Mouse (Mus musculus): ENCODE measurements around the gene Ablim1. TPM values are rescaled to one million over a fixed set of nuclear protein-coding genes. Genes with fewer than 3 reads are reported as not detected.

Ablim1 gene
- total and polyA plus RNA-seq, 2 experiments from 2014 or later: 47.8 to 76.9 TPM

DNA sequence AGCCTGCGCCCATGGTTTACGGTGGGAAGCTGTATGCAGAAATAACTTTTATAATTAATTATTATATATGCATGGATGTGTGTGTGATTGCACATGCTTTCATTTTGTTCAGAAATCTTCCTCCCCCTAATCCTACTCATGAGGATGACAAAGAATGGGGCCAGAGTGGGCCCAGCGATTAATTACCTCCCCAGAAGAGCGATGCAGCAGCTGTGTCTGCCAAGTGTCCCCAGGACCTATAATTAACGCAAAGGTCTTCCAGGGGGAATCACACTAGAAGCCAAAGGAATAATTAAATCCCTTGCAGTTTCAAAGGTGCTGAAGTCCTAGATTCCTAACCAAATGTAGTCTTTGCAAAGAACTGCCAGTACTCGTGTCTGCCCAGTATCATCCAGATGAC is 44.9 kb downstream of the Ablim1 start:
- H3K4me1 ChIP-seq (ENCODE audit: insufficient read depth): peaks cover 5% of the 10 kb centered on the region
- H3K27me3 ChIP-seq (ENCODE audit: insufficient read depth, low read length): no peaks in the 10 kb centered on the region
- no peak overlapping the region for H3K4me2 ChIP-seq (ENCODE audit: low read depth)
- WGBS: 28% methylated on average over 6 of the region's 6 CpGs
- no peak overlapping the region for H3K9ac ChIP-seq
- DNase-seq: no peak
- no peaks in the 10 kb centered on the region for H3K36me3 ChIP-seq (ENCODE audit: insufficient read depth)
- no peak overlapping the region for H3K27ac ChIP-seq (ENCODE audit: low read depth, low read length)
- H3K4me3 ChIP-seq (ENCODE audit: low read depth, low read length): no peak overlapping the region
- TF ChIP-seq CTCF (IDR thresholded peaks at IDR 0.05; ENCODE audit: low read depth): no peak
- ATAC-seq: no peak
- no peaks in the 10 kb centered on the region for H3K9me3 ChIP-seq (ENCODE audit: low read length)

- no peaks in the 10 kb centered on the region for H3K9me3 ChIP-seq (ENCODE audit: low read length)
- H3K27ac ChIP-seq (ENCODE audit: low read depth, low read length): no peak overlapping the region
- H3K4me3 ChIP-seq (ENCODE audit: low read depth, low read length): no peak overlapping the region
- ATAC-seq (no peak), DNase-seq (no peak)
- no peak overlapping the region for H3K4me2 ChIP-seq (ENCODE audit: low read depth)
- TF ChIP-seq CTCF (IDR thresholded peaks at IDR 0.05; ENCODE audit: low read depth): no peak
- no peaks in the 10 kb centered on the region for H3K27me3 ChIP-seq (ENCODE audit: insufficient read depth, low read length)
- no peaks in the 10 kb centered on the region for H3K4me1 ChIP-seq (ENCODE audit: insufficient read depth)
- 69% methylated on average over 5 of the region's 5 CpGs for WGBS
- H3K36me3 ChIP-seq (ENCODE audit: insufficient read depth): no peaks in the 10 kb centered on the region
- H3K9ac ChIP-seq: no peak overlapping the region
Measured at GRCm38 (mm10) chr19:57267531-57267930, 47.2 kb downstream of the Ablim1 start.

- no peaks in the 10 kb centered on the region for H3K4me1 ChIP-seq (ENCODE audit: insufficient read depth)
- H3K4me2 ChIP-seq (ENCODE audit: low read depth): no peak overlapping the region
Measured at GRCm38 (mm10) chr19:57266374-57267085, 48.2 kb downstream of the Ablim1 start.

DNA sequence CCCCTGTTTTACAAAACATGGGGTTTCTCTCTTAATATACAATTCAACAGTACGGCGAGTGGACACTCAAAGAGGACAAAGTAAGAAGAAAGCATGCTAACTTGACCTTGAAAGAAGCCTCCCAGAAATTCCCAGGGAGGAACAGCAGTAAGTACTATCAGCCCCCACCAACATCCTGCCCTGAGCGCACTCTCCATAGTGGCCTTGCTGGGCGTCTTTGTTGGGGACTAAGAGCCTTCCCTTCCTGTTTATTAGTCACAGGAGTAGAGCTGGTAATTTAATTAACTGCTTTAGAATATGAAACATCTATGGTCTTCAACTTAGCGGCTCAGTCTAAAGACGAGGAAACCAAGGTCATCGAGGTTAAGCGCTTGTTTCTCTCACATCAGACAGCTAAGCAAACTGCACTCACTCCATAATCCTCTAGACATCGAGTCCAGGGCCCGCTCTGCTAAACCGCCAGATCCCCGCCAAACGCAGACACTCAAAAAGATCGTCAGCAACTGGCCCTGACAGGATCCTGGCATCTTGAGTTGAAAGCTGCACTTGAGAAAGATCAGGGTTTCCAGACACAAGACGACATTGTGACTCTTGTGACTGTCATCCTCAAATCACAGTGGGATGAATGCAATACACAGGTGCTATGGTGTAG is 50.3 kb downstream of the Ablim1 start:
- TF ChIP-seq CTCF (IDR thresholded peaks at IDR 0.05; ENCODE audit: low read depth): no peak
- DNase-seq (no peak), ATAC-seq (no peak)
- Histone ChIP-seq H3K36me3 (ENCODE audit: insufficient read depth) (no peaks in the 10 kb centered on the region), H3K9ac (no peak overlapping the region), H3K4me1 (ENCODE audit: insufficient read depth) (no peaks in the 10 kb centered on the region), H3K27ac (ENCODE audit: low read depth, low read length) (no peak overlapping the region), H3K4me3 (ENCODE audit: low read depth, low read length) (no peak overlapping the region), H3K4me2 (ENCODE audit: low read depth) (no peak overlapping the region), H3K9me3 (ENCODE audit: low read length) (no peaks in the 10 kb centered on the region), H3K27me3 (ENCODE audit: insufficient read depth, low read length) (no peaks in the 10 kb centered on the region)
- 44% methylated on average over 15 of the region's 15 CpGs for WGBS

More at GRCm38 (mm10) chr19:57266374-57267085, 48.2 kb downstream of the Ablim1 start:
- Histone ChIP-seq H3K36me3 (ENCODE audit: insufficient read depth) (no peaks in the 10 kb centered on the region), H3K27ac (ENCODE audit: low read depth, low read length) (no peak overlapping the region), H3K9me3 (ENCODE audit: low read length) (no peaks in the 10 kb centered on the region), H3K9ac (no peak overlapping the region), H3K4me3 (ENCODE audit: low read depth, low read length) (no peak overlapping the region), H3K27me3 (ENCODE audit: insufficient read depth, low read length) (no peaks in the 10 kb centered on the region)
- WGBS: 81% methylated on average over 10 of the region's 10 CpGs
- ATAC-seq (no peak), DNase-seq (no peak)
- TF ChIP-seq CTCF (IDR thresholded peaks at IDR 0.05; ENCODE audit: low read depth): no peak

- Histone ChIP-seq H3K36me3 (ENCODE audit: insufficient read depth) (no peaks in the 10 kb centered on the region), H3K27me3 (ENCODE audit: insufficient read depth, low read length) (no peaks in the 10 kb centered on the region), H3K27ac (ENCODE audit: low read depth, low read length) (no peak overlapping the region), H3K4me3 (ENCODE audit: low read depth, low read length) (no peak overlapping the region), H3K9ac (no peak overlapping the region), H3K9me3 (ENCODE audit: low read length) (no peaks in the 10 kb centered on the region), H3K4me2 (ENCODE audit: low read depth) (no peak overlapping the region), H3K4me1 (ENCODE audit: insufficient read depth) (no peaks in the 10 kb centered on the region)
- 93% methylated on average over 12 of the region's 12 CpGs for WGBS
- DNase-seq (no peak), ATAC-seq (no peak)
- TF ChIP-seq CTCF (IDR thresholded peaks at IDR 0.05; ENCODE audit: low read depth): no peak
Measured at GRCm38 (mm10) chr19:57257801-57258200, 56.9 kb downstream of the Ablim1 start.

DNA sequence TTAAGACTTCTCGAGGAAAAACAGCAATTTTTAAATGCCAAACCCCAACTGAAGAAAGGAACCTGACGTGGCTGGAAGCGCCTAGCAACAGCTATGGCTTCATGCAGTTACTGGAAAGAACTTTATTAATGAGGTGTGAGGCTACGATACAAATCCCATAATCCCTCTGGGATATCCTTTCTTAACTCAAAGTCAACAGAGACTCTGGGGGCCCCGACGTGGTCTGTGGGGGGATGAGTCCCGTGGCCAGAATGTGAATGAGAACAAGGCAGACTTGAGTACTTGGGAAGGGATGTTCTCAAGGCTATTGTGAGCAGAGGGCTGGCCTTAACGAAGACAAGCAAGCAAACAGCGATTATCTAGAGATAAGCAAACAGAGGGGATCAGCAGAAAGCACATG is 58.1 kb downstream of the Ablim1 start:
- DNase-seq (no peak), ATAC-seq (no peak)
- 38% methylated on average over 9 of the region's 9 CpGs for WGBS
- H3K4me3 ChIP-seq (ENCODE audit: low read depth, low read length): no peak overlapping the region
- no peak overlapping the region for H3K27ac ChIP-seq (ENCODE audit: low read depth, low read length)
- no peaks in the 10 kb centered on the region for H3K4me1 ChIP-seq (ENCODE audit: insufficient read depth)
- no peak overlapping the region for H3K4me2 ChIP-seq (ENCODE audit: low read depth)
- H3K27me3 ChIP-seq (ENCODE audit: insufficient read depth, low read length): no peaks in the 10 kb centered on the region
- no peaks in the 10 kb centered on the region for H3K9me3 ChIP-seq (ENCODE audit: low read length)
- no peaks in the 10 kb centered on the region for H3K36me3 ChIP-seq (ENCODE audit: insufficient read depth)
- no peak overlapping the region for H3K9ac ChIP-seq
- no peak for TF ChIP-seq CTCF (IDR thresholded peaks at IDR 0.05; ENCODE audit: low read depth)

DNA sequence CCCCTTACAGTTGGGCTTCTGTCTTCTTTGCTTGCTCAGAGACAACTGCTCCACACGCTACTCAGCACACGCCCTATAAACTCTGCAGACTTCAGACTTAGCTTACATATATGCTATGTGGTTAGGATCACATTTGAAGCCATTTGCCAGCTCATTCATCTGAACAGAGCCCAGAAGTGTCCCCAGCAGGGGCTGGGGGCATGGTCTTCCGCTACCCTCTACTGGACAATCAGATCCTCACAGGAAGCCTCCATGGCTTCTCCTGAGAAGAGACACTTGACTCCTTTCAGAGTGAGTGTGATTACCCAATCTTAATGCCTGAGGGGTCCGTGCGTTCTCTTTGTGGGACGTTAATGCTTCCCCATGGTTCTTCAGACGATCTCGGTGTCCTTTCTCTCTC is 59.6 kb downstream of the Ablim1 start:
- ATAC-seq (no peak), DNase-seq (no peak)
- H3K4me1 ChIP-seq (ENCODE audit: insufficient read depth): no peaks in the 10 kb centered on the region
- H3K27me3 ChIP-seq (ENCODE audit: insufficient read depth, low read length): no peaks in the 10 kb centered on the region
- no peaks in the 10 kb centered on the region for H3K36me3 ChIP-seq (ENCODE audit: insufficient read depth)
- no peak overlapping the region for H3K9ac ChIP-seq
- WGBS: 87% methylated on average over 8 of the region's 8 CpGs
- H3K4me3 ChIP-seq (ENCODE audit: low read depth, low read length): no peak overlapping the region
- H3K27ac ChIP-seq (ENCODE audit: low read depth, low read length): no peak overlapping the region
- H3K9me3 ChIP-seq (ENCODE audit: low read length): no peaks in the 10 kb centered on the region
- TF ChIP-seq CTCF (IDR thresholded peaks at IDR 0.05; ENCODE audit: low read depth): no peak; the same call in 1 of the 2 replicates
- H3K4me2 ChIP-seq (ENCODE audit: low read depth): no peak overlapping the region

Data from forebrain, postnatal 0 days (tissue).